Mouse (Mus musculus) olfactory bulb, adult 2 months (tissue): Measurements from ENCODE around the gene Clmp.

Experiments used
- CTCF ChIP-seq: fragments of 200-500 bp; IDR thresholded peaks from 2 replicates; pipeline ENCODE4 v1.5.1; 2012; ENCODE audit warnings: low read depth, mild to moderate bottlenecking, low read length, moderate library complexity; ENCODE audit not compliant: insufficient read depth
- POLR2A ChIP-seq: fragments of 200-500 bp; IDR thresholded peaks from 2 replicates; pipeline ENCODE4 v1.6.1; 2012; ENCODE audit warnings: mild to moderate bottlenecking, low read depth, low read length, moderate library complexity; ENCODE audit not compliant: insufficient read depth

GRCm38 (mm10) chr9:40751749-40752148, 66.0 kb downstream of the Clmp start:
- no peak for TF ChIP-seq POLR2A
- TF ChIP-seq CTCF = no peak
